Mouse (Mus musculus) C2C12 (cell line): ENCODE measurements at regions not wholly inside any gene's neighbourhood (a gene's known extent, or its start where the extent isn't known, plus 50 kb on each side); places are given as distances from the start of the nearest gene placed in this dataset.

ENCODE experiments used
- H3K27me3 ChIP-seq: one replicate; pipeline ENCODE4 v1.6.1; 2011; ENCODE audit not compliant: control insufficient read depth, insufficient read depth, insufficient read length
- H3K36me3 ChIP-seq: one replicate; pipeline ENCODE4 v1.6.1; 2011; ENCODE audit not compliant: control insufficient read depth, insufficient read depth
- H3K4me3 ChIP-seq: one replicate; pipeline ENCODE4 v1.5.1; 2011; ENCODE audit warnings: mild to moderate bottlenecking, control low read depth; ENCODE audit not compliant: poor library complexity, insufficient read depth, severe bottlenecking
- H3K79me2 ChIP-seq: one replicate; pipeline ENCODE4 v1.6.1; 2011; ENCODE audit not compliant: control insufficient read depth, insufficient read depth
- H3K79me3 ChIP-seq: one replicate; pipeline ENCODE4 v1.6.1; 2011; ENCODE audit warnings: low read depth, control low read depth
- H3ac ChIP-seq: one replicate; pipeline ENCODE3; 2011; ENCODE audit warnings: low read depth; ENCODE audit not compliant: control insufficient read depth, insufficient read length
- CEBPB ChIP-seq: IDR thresholded peaks from one replicate; pipeline ENCODE4 v1.6.1; 2011; ENCODE audit warnings: low read depth, mild to moderate bottlenecking, control low read depth, moderate library complexity
- CTCF ChIP-seq: IDR thresholded peaks from one replicate; pipeline ENCODE4 v1.5.1; 2011; ENCODE audit not compliant: control insufficient read depth, insufficient read depth, insufficient read length
- FOSL1 ChIP-seq: IDR thresholded peaks from one replicate; pipeline ENCODE4 v1.8.0; 2011; ENCODE audit warnings: mild to moderate bottlenecking, low read length; ENCODE audit not compliant: poor library complexity, insufficient read depth, severe bottlenecking
- MAX ChIP-seq: IDR thresholded peaks from one replicate; pipeline ENCODE4 v1.6.1; 2011; ENCODE audit warnings: mild to moderate bottlenecking, control low read depth
- MYOD1 ChIP-seq: IDR thresholded peaks from one replicate; pipeline ENCODE4 v1.6.1; 2011; ENCODE audit warnings: low read depth; ENCODE audit not compliant: control insufficient read depth, insufficient read length
- MYOG ChIP-seq: IDR thresholded peaks from one replicate; pipeline ENCODE4 v1.6.1; 2011; ENCODE audit not compliant: control insufficient read depth, insufficient read length; ENCODE audit errors: extremely low read depth
- USF1 ChIP-seq: IDR thresholded peaks from one replicate; pipeline ENCODE4 v1.6.1; 2011; ENCODE audit warnings: low read depth, mild to moderate bottlenecking, control low read depth, moderate library complexity

- no peak overlapping the region for H3ac ChIP-seq
- no peaks in the 10 kb centered on the region for H3K36me3 ChIP-seq
- H3K27me3 ChIP-seq = no peaks in the 10 kb centered on the region
- no peak for TF ChIP-seq MAX
- H3K79me3 ChIP-seq = no peaks in the 10 kb centered on the region
- no peaks in the 10 kb centered on the region for H3K79me2 ChIP-seq
- no peak overlapping the region for H3K4me3 ChIP-seq
These were observed 186.6 kb upstream of the Bcl6 start for GRCm38 (mm10) chr16:24175235-24175760.

DNA sequence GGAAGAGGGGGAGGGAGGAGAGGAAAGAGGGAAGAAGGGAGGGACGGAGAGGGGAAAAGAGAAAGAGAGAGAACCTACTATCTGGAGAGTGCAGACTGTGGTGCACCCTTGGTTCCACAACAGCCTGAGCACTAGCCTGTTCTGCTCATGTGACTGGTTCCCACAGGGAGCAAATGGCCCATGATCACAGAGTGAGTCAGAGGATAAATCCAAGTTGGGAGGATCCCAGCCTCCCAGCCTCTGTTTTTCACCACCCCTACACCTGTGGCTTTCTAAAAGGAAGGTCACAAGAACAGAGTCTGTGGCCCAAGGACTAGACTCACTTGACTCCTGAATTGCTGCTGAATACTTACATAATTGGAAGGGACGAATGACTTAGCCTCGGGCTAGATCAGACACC is 185.9 kb upstream of the Bcl6 start:
- Histone ChIP-seq H3K79me3 (no peaks in the 10 kb centered on the region), H3K36me3 (no peaks in the 10 kb centered on the region), H3K27me3 (no peaks in the 10 kb centered on the region), H3ac (no peak overlapping the region), H3K79me2 (no peaks in the 10 kb centered on the region), H3K4me3 (no peak overlapping the region)
- TF ChIP-seq MAX (no peak), MYOG (no peak), MYOD1 (peak; percentile 68), FOSL1 (peak; percentile 34), USF1 (peak; percentile 92), CTCF (no peak), CEBPB (no peak)

- TF ChIP-seq USF1 = no peak
- TF ChIP-seq MYOG = no peak
- Histone ChIP-seq H3K79me2 (no peaks in the 10 kb centered on the region), H3K79me3 (no peaks in the 10 kb centered on the region), H3K36me3 (no peaks in the 10 kb centered on the region), H3K4me3 (no peak overlapping the region), H3ac (peak overlapping the region; percentile 16), H3K27me3 (no peaks in the 10 kb centered on the region)
These were observed 185.3 kb upstream of the Bcl6 start for GRCm38 (mm10) chr16:24173783-24174518.

GRCm38 (mm10) chr16:24172653-24173052 is 184.0 kb upstream of the Bcl6 start:
- no peaks in the 10 kb centered on the region for H3K36me3 ChIP-seq
- no peaks in the 10 kb centered on the region for H3K79me3 ChIP-seq
- no peaks in the 10 kb centered on the region for H3K27me3 ChIP-seq
- H3K4me3 ChIP-seq = no peak overlapping the region
- no peak for TF ChIP-seq MYOG
- TF ChIP-seq CTCF = no peak
- TF ChIP-seq MYOD1 = no peak
- no peak for TF ChIP-seq USF1
- TF ChIP-seq MAX = no peak
- TF ChIP-seq CEBPB = no peak
- TF ChIP-seq FOSL1 = no peak
- H3K79me2 ChIP-seq = no peaks in the 10 kb centered on the region
- no peak overlapping the region for H3ac ChIP-seq

GRCm38 (mm10) chr16:24172065-24172464 is 183.4 kb upstream of the Bcl6 start:
- Histone ChIP-seq H3K27me3 (no peaks in the 10 kb centered on the region), H3ac (no peak overlapping the region), H3K4me3 (no peak overlapping the region), H3K79me2 (no peaks in the 10 kb centered on the region), H3K36me3 (no peaks in the 10 kb centered on the region), H3K79me3 (no peaks in the 10 kb centered on the region)
- TF ChIP-seq FOSL1 (no peak), MAX (no peak), CEBPB (no peak), USF1 (no peak), CTCF (no peak), MYOD1 (no peak), MYOG (no peak)

GRCm38 (mm10) chr16:24171161-24171560 is 182.5 kb upstream of the Bcl6 start:
- Histone ChIP-seq H3K79me3 (no peaks in the 10 kb centered on the region), H3ac (no peak overlapping the region), H3K79me2 (no peaks in the 10 kb centered on the region), H3K36me3 (no peaks in the 10 kb centered on the region), H3K27me3 (no peaks in the 10 kb centered on the region), H3K4me3 (no peak overlapping the region)
- TF ChIP-seq MAX (no peak), CEBPB (no peak)
